Mouse (Mus musculus) megakaryocyte, embryonic 14.5 days (primary cell): ENCODE results near the gene Tmem269.

Source experiments
- FLI1 ChIP-seq: IDR thresholded peaks from 2 replicates; pipeline ENCODE4 v1.6.1; 2012; ENCODE audit warnings: low read length, inconsistent platforms, mixed read lengths
- GATA1 ChIP-seq: IDR thresholded peaks from 3 replicates; pipeline ENCODE4 v1.6.1; 2012; ENCODE audit warnings: mixed read lengths, low read length, inconsistent platforms, borderline replicate concordance

- TF ChIP-seq GATA1 (no peak), FLI1 (no peak)
Observed at GRCm38 (mm10) chr4:119157186-119157585, 60.8 kb downstream of the Tmem269 start.
